Mouse (Mus musculus) neural tube, embryonic 10.5 days (tissue): ENCODE measurements around the gene Ephb6.

ENCODE experiments used
- DNase-seq: peaks from one replicate; pipeline ENCODE4 v3.0.0-alpha.2; 2017; ENCODE audit warnings: low spot score; ENCODE audit errors: extremely low spot score

Ephb6 gene

DNA sequence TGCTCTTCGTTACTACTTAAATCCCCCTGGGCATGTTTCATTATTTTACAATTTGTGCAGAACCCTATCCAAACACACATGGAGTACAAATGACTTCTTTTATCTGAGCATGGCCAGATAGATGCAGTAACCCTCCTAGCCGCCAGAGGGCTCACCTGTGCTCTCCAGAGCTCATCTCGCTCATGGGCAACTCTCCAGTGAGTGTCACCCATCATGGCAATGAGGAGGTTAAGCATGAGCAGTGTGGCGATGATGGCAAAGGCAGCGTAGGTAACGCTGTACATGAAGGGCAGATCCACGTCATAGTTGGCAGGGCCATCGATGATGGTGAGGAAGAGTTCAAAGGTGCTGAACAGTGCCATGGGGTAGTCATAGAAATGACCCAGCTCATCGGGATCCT lies 17.4 kb downstream of the Ephb6 start:
- no peak for DNase-seq

DNA sequence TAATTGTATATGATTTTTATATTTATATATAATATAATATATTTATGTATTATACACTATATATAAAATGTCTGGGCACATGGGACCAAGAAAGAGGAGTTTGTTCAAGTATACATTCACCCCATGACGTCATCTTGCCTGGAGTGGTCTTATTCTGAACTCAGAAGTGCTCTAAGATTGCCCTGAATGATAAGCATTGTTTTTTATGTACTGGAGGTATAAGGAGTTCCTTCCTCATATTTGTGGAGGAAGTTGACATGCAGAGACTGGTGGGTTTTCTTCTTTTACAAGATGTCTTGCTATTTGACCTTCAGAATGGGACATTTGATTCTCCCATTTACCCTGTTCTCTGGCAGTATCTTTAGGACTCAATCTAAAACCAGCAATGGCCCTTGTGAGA lies 22.9 kb downstream of the Ephb6 start:
- no peak for DNase-seq

DNA sequence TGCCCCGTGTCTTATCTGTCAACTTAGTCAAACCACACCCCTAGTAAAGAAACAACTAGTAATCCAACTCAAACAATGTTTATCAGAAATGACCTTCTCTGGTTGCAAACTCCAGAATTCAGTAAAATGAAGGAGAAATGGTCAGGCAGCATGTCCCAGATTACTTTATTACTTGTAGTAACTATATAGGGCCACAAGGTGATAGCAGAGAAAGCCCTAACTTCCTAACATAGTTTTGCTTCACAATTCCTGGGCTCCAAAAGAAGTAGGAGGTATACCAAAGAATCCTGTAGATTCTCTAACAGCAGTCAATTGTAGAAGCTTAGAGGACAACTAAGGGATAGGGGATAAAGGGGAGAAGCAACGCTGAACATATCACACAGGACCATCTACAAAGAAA lies 25.5 kb downstream of the Ephb6 start:
- no peak for DNase-seq

DNA sequence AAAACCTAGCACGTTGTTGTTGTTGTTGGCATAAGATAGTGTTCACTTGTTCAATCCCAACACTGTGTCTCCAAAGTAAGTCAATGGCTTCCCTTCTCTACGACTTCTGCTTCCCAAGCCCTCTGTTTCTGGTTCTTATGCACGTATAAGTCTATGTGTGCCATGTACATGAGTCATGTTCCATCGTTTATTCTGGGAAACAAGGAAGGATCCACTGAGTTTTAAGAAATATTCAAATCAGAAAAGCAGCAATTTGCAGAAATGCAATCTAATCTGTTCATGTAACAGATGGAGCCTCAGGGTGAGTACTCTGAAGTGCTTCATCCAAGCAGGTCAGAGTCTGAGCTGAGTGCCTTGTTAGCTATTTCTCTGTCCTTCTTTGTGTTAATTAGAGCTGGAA lies 26.3 kb downstream of the Ephb6 start:
- DNase-seq, result no peak

DNA sequence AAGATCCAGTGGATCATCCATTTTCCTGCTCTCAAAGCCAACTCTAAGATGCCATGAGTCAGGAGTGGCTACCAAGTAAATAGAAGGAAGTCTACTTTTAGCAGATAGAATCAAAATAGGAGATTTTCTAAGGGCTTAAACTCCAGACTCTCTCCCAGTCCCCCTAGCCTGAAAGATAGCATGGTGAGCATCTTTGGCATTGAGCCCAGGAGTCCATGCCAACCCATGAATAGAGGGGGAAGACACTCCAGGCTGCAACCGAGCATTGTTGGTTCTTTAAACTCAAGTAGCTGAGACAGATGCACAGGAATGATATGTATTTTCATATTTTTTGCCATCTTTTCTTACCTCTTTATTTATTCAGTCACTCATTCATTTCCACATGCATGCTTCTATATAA lies 29.9 kb downstream of the Ephb6 start:
- DNase-seq, result no peak

DNA sequence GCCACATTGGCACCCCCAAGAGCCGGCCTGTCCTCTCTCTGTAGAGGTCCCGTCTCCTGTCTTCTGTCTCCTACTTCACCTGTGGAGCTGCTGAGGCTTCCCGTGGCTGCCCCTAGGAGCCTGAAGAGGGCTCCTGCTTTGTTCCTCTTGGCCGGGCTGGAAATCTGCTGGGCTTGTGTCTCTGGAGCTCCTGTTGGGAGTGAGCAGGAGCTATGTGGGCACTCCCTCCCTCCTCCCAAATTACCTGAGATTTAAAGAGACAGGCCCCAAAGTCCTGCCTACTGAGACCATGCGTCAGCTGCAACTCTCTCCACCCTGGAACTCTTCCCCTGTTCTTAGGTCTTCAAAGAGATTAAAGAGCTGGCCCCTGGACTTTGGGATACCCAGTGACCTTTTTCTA lies 30.9 kb downstream of the Ephb6 start, which contains the start of gene Trpv6:
Trpv6 (minus strand) TSS at position 228 of the 400 bp plus-strand sequence.
- DNase-seq, result no peak

DNA sequence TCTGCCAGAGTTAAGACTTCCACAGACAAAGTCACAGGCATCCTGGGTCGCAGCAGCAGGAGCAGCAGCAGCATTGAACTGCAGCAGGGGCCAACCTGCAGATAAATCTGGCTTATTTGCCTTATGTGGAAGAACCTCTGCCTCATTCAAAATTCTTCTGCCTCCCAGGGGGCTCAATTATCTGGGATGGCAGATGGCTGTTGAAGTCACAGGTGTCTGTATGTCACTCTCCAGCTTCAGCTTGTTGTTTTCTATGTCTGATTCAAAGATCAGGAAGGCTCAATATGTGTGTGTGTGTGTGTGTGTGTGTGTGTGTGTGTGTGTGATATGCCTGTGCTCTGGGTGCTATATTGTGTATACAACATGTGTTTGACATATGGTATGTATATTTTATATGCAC lies 32.1 kb downstream of the Ephb6 start:
- no peak for DNase-seq

DNA sequence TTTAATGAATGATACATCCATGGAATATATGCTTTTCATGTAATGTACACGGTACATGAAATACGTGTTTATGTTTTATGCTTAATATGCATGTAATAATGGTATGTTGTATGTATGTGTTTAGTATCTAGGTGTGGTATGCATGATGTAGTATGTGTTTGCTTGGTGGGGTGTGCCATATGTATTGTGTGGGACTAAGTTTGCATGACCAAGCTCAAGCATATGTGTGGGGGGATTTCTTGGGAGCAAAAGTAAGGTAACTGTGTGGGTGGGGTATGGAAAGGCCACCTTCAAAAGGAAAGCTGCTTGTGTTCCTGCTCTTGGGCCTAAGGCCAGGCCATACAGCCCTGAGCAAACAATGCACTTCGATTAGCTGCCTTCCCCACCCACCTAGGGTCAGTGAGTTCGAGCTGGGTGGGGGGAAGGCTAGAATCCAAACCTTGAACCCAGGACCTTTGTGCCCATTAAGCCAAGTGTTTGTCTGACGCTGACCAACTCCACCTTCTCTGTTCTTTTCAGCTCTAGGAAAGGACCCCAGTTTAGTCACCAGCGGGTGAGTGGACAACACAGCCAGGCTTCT lies 32.7 kb downstream of the Ephb6 start:
- no peak for DNase-seq

DNA sequence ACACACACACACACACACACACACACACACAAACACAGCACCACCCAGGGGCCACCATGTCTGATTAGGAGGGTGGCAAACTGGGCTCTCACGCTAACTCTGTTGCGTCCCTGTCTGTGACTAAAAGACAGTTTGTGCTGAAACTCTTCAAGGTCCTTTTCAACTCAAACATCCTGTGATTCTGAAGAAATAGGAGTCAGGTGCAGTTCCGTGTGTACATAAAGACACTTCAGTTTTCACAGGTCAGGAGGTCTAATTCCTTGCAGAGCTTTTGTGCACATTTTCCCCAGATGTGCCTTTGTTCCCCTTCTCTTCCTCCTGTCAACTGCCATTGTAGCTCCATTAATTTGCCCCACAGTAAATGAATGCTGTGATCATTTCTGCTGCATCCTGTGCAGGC lies 35.2 kb downstream of the Ephb6 start:
- DNase-seq, result no peak

DNA sequence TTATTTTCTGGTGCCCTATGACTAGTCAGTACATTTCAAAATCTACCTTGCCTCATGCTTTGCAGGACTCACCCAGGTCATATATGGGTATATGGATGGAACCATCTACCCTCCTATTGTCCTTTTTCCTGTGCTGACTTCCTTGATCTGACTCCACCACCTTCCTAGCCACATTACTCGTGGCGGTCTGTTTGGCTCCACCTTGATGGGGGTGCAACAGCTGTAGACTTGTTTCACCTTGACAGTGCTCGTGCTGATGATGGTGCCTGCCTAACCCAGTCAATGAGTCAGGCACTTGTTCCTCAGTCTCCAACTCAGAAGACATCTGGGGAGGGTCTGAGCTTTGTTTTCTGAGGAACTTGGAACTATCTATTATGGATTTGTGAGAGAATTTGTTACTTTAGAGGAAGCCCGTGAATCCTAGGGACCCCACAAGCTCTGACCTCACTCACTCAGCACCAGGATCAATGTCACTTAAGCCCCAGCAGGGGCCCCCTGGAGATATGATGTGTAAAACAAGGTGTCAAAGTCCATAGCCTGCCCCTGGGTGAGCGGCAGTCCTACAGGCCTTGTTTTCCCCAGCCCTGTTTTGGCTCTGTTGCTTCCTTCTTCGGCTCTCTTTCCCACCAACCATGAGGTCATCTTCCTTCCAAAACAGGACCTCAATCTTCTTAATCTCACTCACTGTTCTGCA lies 36.0 kb downstream of the Ephb6 start:
- no peak for DNase-seq

DNA sequence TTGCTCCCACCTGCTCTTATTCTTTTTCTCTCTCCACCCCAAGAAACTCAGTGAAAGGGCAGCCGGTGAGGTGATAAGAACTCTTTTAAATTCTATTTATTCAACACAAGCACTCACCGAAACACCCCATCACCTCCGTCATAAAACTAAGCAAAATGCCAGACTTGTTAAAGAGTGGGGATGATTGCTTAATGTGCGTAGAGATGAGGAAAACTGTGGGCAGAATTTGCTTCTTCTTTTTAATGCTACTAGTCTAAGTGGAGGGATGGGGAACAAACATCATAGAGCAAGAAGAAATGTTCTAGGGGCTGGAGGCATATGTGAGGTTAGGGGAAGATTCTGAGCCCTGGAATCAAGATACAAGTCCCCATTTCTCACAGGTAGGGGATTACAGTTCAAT lies 37.5 kb downstream of the Ephb6 start:
- DNase-seq, result no peak

DNA sequence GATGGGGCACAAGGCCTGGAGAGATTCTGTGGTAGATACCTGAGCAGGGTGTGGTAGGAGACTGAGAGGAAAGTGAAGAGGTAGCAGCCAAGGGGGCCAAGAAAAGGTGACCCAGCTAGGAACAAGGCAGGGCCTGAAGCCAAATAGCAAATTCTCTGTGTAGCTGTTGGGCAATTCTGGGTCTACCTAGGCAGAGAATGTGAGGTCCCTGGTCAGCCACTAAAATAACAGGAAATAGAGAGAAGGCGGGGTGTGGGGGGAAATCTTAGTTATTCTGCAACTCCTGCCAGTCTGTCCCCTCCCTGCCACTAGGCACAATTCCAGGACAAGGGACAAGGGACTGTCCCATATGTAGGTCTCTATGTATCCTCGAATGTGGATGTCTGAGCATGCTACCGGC lies 37.9 kb downstream of the Ephb6 start:
- no peak for DNase-seq

DNA sequence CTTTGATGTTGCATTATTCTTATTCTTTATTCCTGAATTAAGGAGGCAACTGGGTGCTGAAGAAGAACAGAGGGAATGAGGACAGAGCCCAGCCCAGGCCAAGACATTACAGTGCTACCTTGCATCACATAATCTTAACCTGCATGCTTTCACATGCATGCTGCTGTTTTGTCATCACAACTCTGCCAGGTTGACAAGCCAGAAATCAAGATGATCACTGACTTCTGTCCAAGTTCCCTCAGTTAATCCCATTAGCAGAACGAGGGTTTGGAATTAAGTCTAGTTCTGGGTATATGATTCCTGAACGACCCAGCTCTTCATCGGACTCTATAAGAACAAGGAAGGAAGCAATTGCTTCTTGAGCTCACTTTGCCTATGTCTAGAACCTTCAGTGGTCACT lies 40.9 kb downstream of the Ephb6 start:
- no peak for DNase-seq

DNA sequence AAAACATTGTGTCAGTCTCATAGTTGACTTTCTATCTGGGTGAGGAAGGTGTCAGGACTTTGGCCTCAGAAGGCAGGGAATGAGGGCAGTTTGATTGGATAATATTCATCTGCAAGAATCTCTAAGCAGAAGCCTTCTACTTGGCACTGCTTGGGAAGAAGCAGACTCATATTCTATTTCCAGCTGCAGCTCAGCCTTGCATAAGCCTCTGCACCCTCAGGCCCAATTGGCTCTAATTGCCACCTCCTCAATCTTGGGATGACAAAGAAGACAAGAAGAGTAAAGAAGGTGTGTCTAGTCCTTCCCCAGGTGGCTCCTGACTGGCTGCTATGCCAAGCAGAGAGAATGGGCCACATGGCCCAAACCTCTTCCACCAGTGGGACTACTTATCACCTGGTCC lies 41.4 kb downstream of the Ephb6 start:
- DNase-seq, result no peak

DNA sequence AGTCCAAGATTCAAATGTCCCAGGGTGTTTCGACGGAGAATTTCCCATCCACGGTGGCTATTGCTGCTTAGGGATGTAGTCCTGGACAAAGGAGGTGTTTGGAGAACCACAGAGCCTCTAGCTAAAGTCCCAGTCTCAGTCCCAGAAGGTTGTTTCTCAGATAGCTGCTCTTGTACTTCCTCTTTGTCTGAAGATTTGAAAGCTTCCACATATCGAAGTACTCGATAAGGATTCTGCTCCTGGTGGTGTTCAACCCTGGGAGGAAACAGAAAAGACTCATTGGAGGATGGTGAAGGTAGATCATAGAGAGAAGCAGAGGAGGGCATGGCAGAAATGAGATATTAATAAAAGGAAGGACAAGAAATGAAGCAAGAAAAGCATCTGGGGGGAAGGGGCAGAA lies 47.9 kb downstream of the Ephb6 start:
- no peak for DNase-seq

DNA sequence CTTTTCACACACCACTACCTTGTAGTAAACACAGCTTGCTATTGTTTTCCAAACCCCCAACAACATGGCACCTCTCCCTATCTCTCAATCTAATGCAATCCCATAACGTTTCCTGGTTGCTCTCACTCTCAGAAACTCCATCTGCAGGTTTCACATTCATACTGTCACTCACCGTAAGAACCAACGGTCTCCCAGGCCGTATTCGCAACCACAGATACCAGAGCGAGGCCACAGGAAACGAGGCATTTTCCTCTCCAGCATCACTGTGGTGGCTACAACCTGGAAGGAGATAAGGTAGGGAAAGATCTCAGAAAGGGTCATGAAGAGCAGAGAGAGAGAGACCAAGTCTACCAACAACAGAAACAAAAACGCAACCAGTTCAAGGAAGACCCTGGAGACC lies 49.4 kb downstream of the Ephb6 start:
- no peak for DNase-seq

DNA sequence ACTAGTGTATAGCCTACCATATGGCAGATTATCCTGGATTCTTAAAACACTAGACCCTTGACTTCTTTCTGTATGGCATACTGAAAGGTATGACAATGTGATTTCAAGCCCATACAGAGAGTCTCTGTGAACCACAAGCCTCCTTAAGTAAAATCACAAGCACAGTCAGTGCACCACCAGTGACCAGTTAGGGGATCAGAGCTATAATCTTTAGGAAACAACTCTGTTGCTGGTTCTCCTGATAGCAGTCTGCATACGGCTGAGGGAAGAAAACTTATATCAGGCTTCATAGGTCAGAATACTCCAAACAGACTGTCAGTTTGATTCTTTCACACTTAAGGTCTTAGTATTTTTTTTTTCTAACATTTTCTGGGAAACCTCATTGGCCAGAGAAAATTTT lies 53.2 kb downstream of the Ephb6 start:
- DNase-seq, result no peak

DNA sequence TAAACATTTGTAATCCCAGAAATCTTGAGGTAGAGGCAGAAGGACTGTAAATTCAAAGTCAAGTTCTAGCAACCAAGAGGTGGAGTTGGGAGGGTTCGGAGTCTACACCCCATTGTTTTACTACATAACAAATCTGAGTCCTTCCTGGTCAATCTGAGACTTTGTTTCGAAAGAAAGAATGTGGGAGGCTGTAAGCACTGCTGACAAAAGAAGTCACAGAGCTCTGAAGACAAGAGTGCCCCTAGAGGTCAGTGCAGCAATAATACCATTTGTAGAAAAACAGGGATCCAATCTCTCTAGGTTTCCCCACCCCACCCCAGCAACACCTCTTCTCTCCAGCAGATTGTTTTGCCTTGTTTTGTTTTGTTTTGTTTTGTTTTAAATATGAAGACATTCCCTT lies 57.0 kb downstream of the Ephb6 start:
- DNase-seq, result no peak
